Mouse (Mus musculus) liver, embryonic 16.5 days (tissue): ENCODE measurements around the gene Mknk2. TPM values are rescaled to one million over a fixed set of nuclear protein-coding genes. Genes with fewer than 3 reads are reported as not detected.
A peak's percentile ranks its signal among the peaks of the same experiment; 100 is the strongest.

ENCODE experiments used
- ATAC-seq: fragments of 200-750 bp; cut with Nextera tagmentation; 2 replicates; pipeline ENCODE4 v1.8.0; 2017; ENCODE audit warnings: low read depth, mild to moderate bottlenecking, moderate number of reproducible peaks, moderate library complexity
- H3K27ac ChIP-seq: fragments of 300-500 bp; sonication (generic); 2 replicates; pipeline ENCODE4 v1.5.1; 2014; ENCODE audit warnings: mild to moderate bottlenecking, low read length
- H3K27me3 ChIP-seq: fragments of 300-500 bp; sonication (generic); 2 replicates; pipeline ENCODE4 v1.6.1; 2014; ENCODE audit warnings: low read depth, low read length, mixed read lengths; ENCODE audit not compliant: control insufficient read depth, insufficient read depth
- H3K36me3 ChIP-seq: fragments of 300-500 bp; sonication (generic); 2 replicates; pipeline ENCODE4 v1.6.1; 2014; ENCODE audit warnings: mild to moderate bottlenecking; ENCODE audit not compliant: control insufficient read depth, insufficient read depth
- H3K4me1 ChIP-seq: fragments of 300-500 bp; sonication (generic); 2 replicates; pipeline ENCODE4 v1.6.1; 2014; ENCODE audit warnings: low read depth, low read length, mixed read lengths; ENCODE audit not compliant: control insufficient read depth
- H3K4me2 ChIP-seq: fragments of 300-500 bp; sonication (generic); 2 replicates; pipeline ENCODE4 v1.6.1; 2014; ENCODE audit warnings: low read depth, low read length, mixed read lengths
- H3K4me3 ChIP-seq: fragments of 300-500 bp; sonication (generic); 2 replicates; pipeline ENCODE4 v1.5.1; 2014; ENCODE audit warnings: low read depth, mild to moderate bottlenecking, low read length
- H3K9ac ChIP-seq: fragments of 300-500 bp; sonication (generic); 2 replicates; pipeline ENCODE4 v1.6.1; 2014; ENCODE audit warnings: low read depth, low read length
- H3K9me3 ChIP-seq: fragments of 300-500 bp; sonication (generic); replicated peaks from 2 replicates; pipeline ENCODE4 v1.6.1; 2016; ENCODE audit warnings: low read length; ENCODE audit not compliant: control insufficient read depth
- WGBS: fragments of 180-500 bp; shearing (Covaris S2); extraction: QIAGEN DNeasy Blood & Tissue Kit; methylation state at CpG from one replicate; pipeline ENCODE4 v1.1.7; 2014; ENCODE audit not compliant: insufficient replicate concordance; 5-methylcytosine and 5-hydroxymethylcytosine counted together
- polyA plus RNA-seq: library from polyadenylated mRNA; unstranded; fragments of >200 nt; fragmentation: Nextera tagmentation; extraction: Ambion mirVana; gene quantifications from 2 replicates; pipeline ENCODE4 v1.2.1, GENCODE M21; 2015

Mknk2 gene
- polyA plus RNA-seq, 1 experiment from 2014 or later: 54.4 TPM

GRCm38 (mm10) chr10:80661149-80661548 is 16.8 kb downstream of the Mknk2 start:
- Histone ChIP-seq H3K27me3 (no peaks in the 10 kb centered on the region), H3K9me3 (no peaks in the 10 kb centered on the region), H3K4me2 (no peak overlapping the region), H3K9ac (no peak overlapping the region), H3K4me1 (peaks cover 57% of the 10 kb centered on the region), H3K36me3 (peaks cover 2% of the 10 kb centered on the region; the same call in 1 of the 2 replicates), H3K27ac (no peak overlapping the region), H3K4me3 (no peak overlapping the region)
- WGBS: 34% methylated on average over 5 of the region's 5 CpGs
- ATAC-seq: no peak

DNA sequence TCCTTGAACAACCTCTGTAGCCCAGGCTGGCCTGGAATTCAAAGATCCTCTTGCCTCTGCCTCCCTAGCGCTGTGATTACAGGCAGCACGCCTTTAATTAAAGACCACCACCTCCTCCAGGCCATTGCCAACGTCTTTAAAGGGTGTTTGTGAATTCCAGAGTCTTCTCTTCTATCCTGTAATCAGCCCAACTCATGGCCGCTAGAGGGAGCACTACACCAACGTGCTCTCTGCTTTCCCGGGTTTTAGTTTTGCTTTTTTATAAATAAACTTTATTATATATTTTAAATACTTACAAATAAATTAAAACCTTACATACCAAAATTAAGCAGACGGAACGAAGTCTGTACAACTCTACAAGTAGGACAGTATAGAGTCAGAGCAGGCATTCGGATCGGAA is 18.7 kb downstream of the Mknk2 start:
- no peak for ATAC-seq
- H3K4me3 ChIP-seq: peak overlapping the region; percentile 47
- peak overlapping the region; percentile 36 for H3K9ac ChIP-seq
- peak overlapping the region; percentile 50 for H3K4me2 ChIP-seq
- WGBS: 13% methylated on average over 10 of the region's 10 CpGs
- no peaks in the 10 kb centered on the region for H3K36me3 ChIP-seq
- H3K27ac ChIP-seq: peak overlapping the region; percentile 66
- no peaks in the 10 kb centered on the region for H3K27me3 ChIP-seq
- no peaks in the 10 kb centered on the region for H3K9me3 ChIP-seq
- H3K4me1 ChIP-seq: peaks cover 52% of the 10 kb centered on the region

GRCm38 (mm10) chr10:80658841-80659202 is 19.1 kb downstream of the Mknk2 start:
- peak overlapping the region; percentile 26 for H3K9ac ChIP-seq
- H3K4me2 ChIP-seq: peak overlapping the region; percentile 50
- no peaks in the 10 kb centered on the region for H3K27me3 ChIP-seq
- no peaks in the 10 kb centered on the region for H3K9me3 ChIP-seq
- ATAC-seq: peak; percentile 62
- peak overlapping the region; percentile 47 for H3K4me3 ChIP-seq
- H3K27ac ChIP-seq: peak overlapping the region; percentile 66
- no peaks in the 10 kb centered on the region for H3K36me3 ChIP-seq
- whole genome bisulfite sequencing: 48% methylated on average over 4 of the region's 4 CpGs
- H3K4me1 ChIP-seq: peaks cover 48% of the 10 kb centered on the region

DNA sequence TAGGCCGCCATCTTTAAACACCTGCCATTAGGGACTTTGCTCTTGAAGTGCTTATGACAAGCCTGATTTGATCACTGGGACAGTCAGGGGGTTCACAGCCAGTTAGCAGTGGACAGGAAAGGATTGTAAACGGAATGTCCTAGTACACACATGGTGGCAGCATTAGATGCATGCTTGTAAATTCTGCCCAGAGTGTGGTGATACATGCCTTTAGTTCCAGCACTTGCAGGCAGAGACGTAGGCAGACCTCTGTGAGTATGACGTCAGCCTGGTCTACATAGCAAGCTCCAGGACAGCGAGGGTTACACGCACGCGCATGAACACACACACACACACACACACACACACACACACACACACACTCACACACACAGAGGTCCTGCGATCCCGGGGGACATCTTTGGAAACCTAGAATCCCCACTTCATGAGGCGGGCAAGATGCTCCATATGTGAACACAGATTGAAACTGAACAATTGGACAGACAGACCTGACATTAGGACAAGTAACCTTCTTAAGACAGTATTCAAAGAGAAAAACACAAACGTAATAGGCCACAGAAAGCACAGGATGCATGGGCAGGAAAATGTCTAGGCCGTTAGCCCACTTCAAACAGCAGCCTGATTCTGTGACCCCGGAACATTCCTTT is 19.6 kb downstream of the Mknk2 start:
- Histone ChIP-seq H3K27ac (peak overlapping the region; percentile 83; the same call in 1 of the 2 replicates), H3K4me2 (no peak overlapping the region), H3K4me3 (no peak overlapping the region), H3K9ac (no peak overlapping the region), H3K27me3 (no peaks in the 10 kb centered on the region), H3K4me1 (peaks cover 43% of the 10 kb centered on the region), H3K36me3 (no peaks in the 10 kb centered on the region), H3K9me3 (no peaks in the 10 kb centered on the region)
- no peak for ATAC-seq
- WGBS: 83% methylated on average over 14 of the region's 14 CpGs

- peak within 1 kb of the TSS; percentile 93 for H3K4me2 ChIP-seq
- peak within 1 kb of the TSS; percentile 83 for H3K4me3 ChIP-seq
- no peaks in the 10 kb centered on the region for H3K36me3 ChIP-seq
- H3K9me3 ChIP-seq: no peaks in the 10 kb centered on the region
- peak; percentile 55 for ATAC-seq
- peak within 1 kb of the TSS; percentile 83 for H3K27ac ChIP-seq
- peaks cover 39% of the 10 kb centered on the region for H3K4me1 ChIP-seq
- H3K27me3 ChIP-seq: no peaks in the 10 kb centered on the region
- 33% methylated on average over 15 of the region's 15 CpGs for WGBS
- peak within 1 kb of the TSS; percentile 88 for H3K9ac ChIP-seq
These were observed 20.9 kb downstream of the Mknk2 start, which contains the start of gene Btbd2 for GRCm38 (mm10) chr10:80656863-80657623. Gene Btbd2 (minus strand): TSS chr10:80657071.

- Histone ChIP-seq H3K9ac (peak overlapping the region; percentile 88), H3K27ac (peak overlapping the region; percentile 83), H3K9me3 (no peaks in the 10 kb centered on the region), H3K4me2 (peak overlapping the region; percentile 93), H3K4me3 (peak overlapping the region; percentile 83), H3K27me3 (no peaks in the 10 kb centered on the region), H3K4me1 (peaks cover 39% of the 10 kb centered on the region), H3K36me3 (no peaks in the 10 kb centered on the region)
- WGBS: under 1% methylated on average over 72 of the region's 72 CpGs
- peak; percentile 68 for ATAC-seq
These were observed 21.6 kb downstream of the Mknk2 start for GRCm38 (mm10) chr10:80656130-80656862.

DNA sequence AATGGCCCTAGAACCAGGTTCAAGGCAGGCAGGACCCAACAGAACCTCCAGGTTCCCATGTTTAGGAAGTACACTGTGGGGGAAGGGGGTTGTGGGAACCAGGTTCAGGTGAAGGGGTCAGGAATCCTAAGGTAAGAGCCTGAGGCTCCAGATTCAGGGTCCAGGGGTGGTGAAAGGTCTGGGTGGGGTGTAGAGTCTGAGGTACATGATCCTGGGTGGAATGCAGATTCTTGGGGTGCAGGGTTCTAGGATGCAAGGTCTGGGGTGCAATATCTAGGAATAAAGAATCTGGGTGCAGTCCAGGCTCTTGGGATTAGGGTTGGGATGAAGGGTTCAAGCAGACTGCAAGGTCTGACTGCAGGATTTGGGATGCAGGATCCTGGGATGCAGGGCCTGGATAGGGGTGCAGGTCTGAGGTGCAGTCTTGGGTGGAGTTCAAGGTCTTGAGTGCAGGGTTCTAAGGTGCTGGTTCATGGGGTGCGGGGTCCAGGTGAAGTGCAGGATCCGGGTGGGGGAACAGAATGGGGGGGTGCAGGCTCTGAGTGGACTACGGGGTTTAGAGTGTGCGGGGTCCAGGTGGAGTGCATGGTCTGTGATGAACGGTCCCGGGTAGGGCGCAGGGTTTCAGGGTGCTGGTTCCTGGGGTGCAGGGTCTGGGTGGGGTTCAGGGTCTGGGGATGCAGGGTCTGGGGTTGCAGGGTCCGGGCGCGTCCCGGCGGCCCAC is 22.3 kb downstream of the Mknk2 start:
- peak; percentile 5 for ATAC-seq
- Histone ChIP-seq H3K4me1 (peaks cover 39% of the 10 kb centered on the region), H3K9ac (peak overlapping the region; percentile 88), H3K4me2 (peak overlapping the region; percentile 93), H3K36me3 (no peaks in the 10 kb centered on the region), H3K27ac (peak overlapping the region; percentile 66), H3K4me3 (peak overlapping the region; percentile 83), H3K27me3 (no peaks in the 10 kb centered on the region), H3K9me3 (no peaks in the 10 kb centered on the region)
- under 1% methylated on average over 12 of the region's 12 CpGs for WGBS

DNA sequence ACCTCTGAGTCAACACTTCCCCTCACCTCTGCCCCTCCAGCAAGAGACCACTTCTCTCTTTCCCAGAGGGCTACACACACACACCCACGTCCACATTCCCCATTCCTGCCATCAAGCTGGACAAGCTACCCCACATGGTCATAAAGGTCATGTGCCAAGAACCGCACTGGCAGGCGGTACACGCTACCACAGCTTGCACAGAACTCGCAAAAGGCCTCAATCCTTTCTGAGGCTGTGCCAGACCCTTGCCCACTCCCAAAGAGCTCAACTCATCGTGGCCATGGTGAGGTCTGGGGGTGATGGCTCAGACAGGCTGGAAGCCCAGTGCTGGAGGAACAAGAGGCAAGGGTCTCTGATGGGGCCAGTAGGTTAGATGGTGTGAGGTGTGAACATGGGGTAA is 23.0 kb downstream of the Mknk2 start:
- H3K4me3 ChIP-seq: no peak overlapping the region
- H3K4me1 ChIP-seq: peaks cover 39% of the 10 kb centered on the region
- no peak overlapping the region for H3K9ac ChIP-seq
- no peaks in the 10 kb centered on the region for H3K36me3 ChIP-seq
- H3K27ac ChIP-seq: no peak overlapping the region
- ATAC-seq: no peak
- H3K9me3 ChIP-seq: no peaks in the 10 kb centered on the region
- 0 out of 2 replicates have a peak overlapping the region, but pooled peaks have one; percentile 93 for H3K4me2 ChIP-seq
- H3K27me3 ChIP-seq: no peaks in the 10 kb centered on the region
- 89% methylated on average over 6 of the region's 6 CpGs for WGBS
